Comparison of ENCODE assay signal across 9 mouse cellular contexts in genomic region chr2:28915768-28916512, GRCm38 (mm10). TPM values are rescaled to one million over a fixed set of nuclear protein-coding genes. Genes with fewer than 3 reads are reported as not detected.
DNase-seq lines count a peak whose midpoint lies in the region; ATAC-seq lines count a peak whose summit lies in the region.
"Had no signal": no experiment of that assay in that cellular context is flagged by ENCODE, and none has a peak within 500 bp of the region (broad histone marks: within the 10 kb centered on the region; RNA-seq: fewer than 3 reads in every experiment).

No protein-coding gene starts in this region.

- peaks cover 98% of the 10 kb centered on the region for H3K27me3 ChIP-seq in embryonic facial prominence, embryonic 14.5 days (replicated peaks; ENCODE audit: control insufficient read depth, insufficient read depth, low read length)
- H3K27me3 ChIP-seq in intestine, embryonic 16.5 days (replicated peaks; ENCODE audit: control insufficient read depth, insufficient read depth, low read length): peaks cover 67% of the 10 kb centered on the region

- under 1% methylated on average over 39 of the region's 50 CpGs for WGBS in embryonic facial prominence, embryonic 14.5 days
- WGBS in intestine, embryonic 16.5 days: 2% methylated on average over 50 of the region's 50 CpGs

- no peak overlapping the region for H3K27ac ChIP-seq in embryonic facial prominence, embryonic 14.5 days (replicated peaks; ENCODE audit: low read depth, low read length)
- no peak overlapping the region for H3K27ac ChIP-seq in intestine, embryonic 16.5 days (ENCODE audit: low read length)

- no peaks in the 10 kb centered on the region for H3K36me3 ChIP-seq in embryonic facial prominence, embryonic 14.5 days (ENCODE audit: control insufficient read depth, insufficient read depth, low read length)
- no peaks in the 10 kb centered on the region for H3K36me3 ChIP-seq in intestine, embryonic 16.5 days (ENCODE audit: control insufficient read depth, insufficient read depth, low read length)

- DNase-seq in B cell, adult 2 months: peak; percentile 77
- DNase-seq in adrenal gland, postnatal 10 days: peak; percentile 80
- DNase-seq in embryonic facial prominence, embryonic 14.5 days (ENCODE audit: low spot score): peak; percentile 74
- peak; percentile 75 to 83 for DNase-seq in lung, adult 18-20 months
- DNase-seq in ovary, adult 18-20 months (ENCODE audit: low spot score): peak; percentile 59
- peak; percentile 25 for DNase-seq in urinary bladder, postnatal 10 days (ENCODE audit: low spot score)

- no peaks in the 10 kb centered on the region for H3K9me3 ChIP-seq in embryonic facial prominence, embryonic 14.5 days (ENCODE audit: control insufficient read depth, low read length)
- no peaks in the 10 kb centered on the region for H3K9me3 ChIP-seq in intestine, embryonic 16.5 days (ENCODE audit: control insufficient read depth, low read length)

- H3K9ac ChIP-seq in embryonic facial prominence, embryonic 14.5 days (ENCODE audit: low read depth, low read length): no peak overlapping the region
- no peak overlapping the region for H3K9ac ChIP-seq in intestine, embryonic 16.5 days (ENCODE audit: low read depth, low read length)

- ATAC-seq in embryonic facial prominence, embryonic 14.5 days (ENCODE audit: low read depth): peak; percentile 72
- ATAC-seq in intestine, embryonic 16.5 days: peak; percentile 92
- ATAC-seq in monocyte, adult 5-6 weeks (replicated peaks; ENCODE audit: insufficient number of reproducible peaks, low FRiP score, low TSS enrichment, poor library complexity, severe bottlenecking): no peak

- no peaks in the 10 kb centered on the region for H3K4me1 ChIP-seq in embryonic facial prominence, embryonic 14.5 days (ENCODE audit: control insufficient read depth, insufficient read depth, low read length)
- peaks cover 4% of the 10 kb centered on the region; the same call in 1 of the 2 replicates for H3K4me1 ChIP-seq in intestine, embryonic 16.5 days (ENCODE audit: control insufficient read depth, insufficient read depth, low read length)

- peak overlapping the region; percentile 31 for H3K4me2 ChIP-seq in embryonic facial prominence, embryonic 14.5 days (ENCODE audit: low read depth, low read length)
- no peak overlapping the region for H3K4me2 ChIP-seq in intestine, embryonic 16.5 days (ENCODE audit: low read depth, low read length)

- 0 out of 2 replicates have a peak overlapping the region, but pooled peaks have one; percentile 6 for H3K4me3 ChIP-seq in embryonic facial prominence, embryonic 14.5 days (ENCODE audit: low read depth, low read length)
- H3K4me3 ChIP-seq in intestine, embryonic 16.5 days (ENCODE audit: low read length): no peak overlapping the region; the same call in 1 of the 2 replicates

RNA-seq across cellular contexts. Expression of gene Barhl1, which starts 0.5 kb away (rescaled TPM):
- total RNA-seq in adrenal gland, postnatal 10 days (2021): under 1 TPM; 0.12 to 0.24 TPM
- polyA plus RNA-seq in embryonic facial prominence, embryonic 14.5 days (2014; fragmentation: Nextera tagmentation; extraction: Ambion mirVana): 0.11 TPM in 1 of 2 replicates, not detected in the other
- polyA plus RNA-seq in intestine, embryonic 16.5 days (2015; fragmentation: Nextera tagmentation; extraction: Ambion mirVana): not detected in 2 replicates
- 0.38 TPM in 1 of 3 replicates, not detected in the others for total RNA-seq in monocyte, adult 5-6 weeks (2017)
- total RNA-seq: neutrophil, adult 5-6 weeks had no signal

Comparison
In these comparisons a context has a peak if more than half of its experiments do, and no peak if none do; other contexts are left out.
1. DNase-seq: peak in every context shown above with its lines; median percentile 80 in adrenal gland, postnatal 10 days; 79 in lung, adult 18-20 months; 77 in B cell, adult 2 months; 74 in embryonic facial prominence, embryonic 14.5 days; 59 in ovary, adult 18-20 months; 25 in urinary bladder, postnatal 10 days.